Mouse (Mus musculus): ENCODE measurements at regions not wholly inside any gene's neighbourhood (a gene's known extent, or its start where the extent isn't known, plus 50 kb on each side); places are given as distances from the start of the nearest gene placed in this dataset.

- TF ChIP-seq CTCF (IDR thresholded peaks at IDR 0.05): no peak
- TF ChIP-seq EP300 (IDR thresholded peaks at IDR 0.05): no peak
Observed at GRCm38 (mm10) chr11:90098471-90098870, 68.3 kb downstream of the Tmem100 start.
